Mouse (Mus musculus) right cerebral cortex, postnatal 25 days (tissue): ENCODE measurements around the gene Ccdc92.
A peak's percentile ranks its signal among the peaks of the same experiment; 100 is the strongest.

Source experiments
- DNase-seq: peaks from one replicate; pipeline ENCODE4 v3.0.0; 2022

Ccdc92 gene

GRCm38 (mm10) chr5:124862013-124862866 is at the start of gene Ccdc92, which contains the start of gene Zfp664:
Ccdc92 (minus strand) TSS chr5:124862424.
Zfp664 (plus strand) TSS chr5:124862691.
- peak; percentile 95 for DNase-seq

- peak; percentile 80 for DNase-seq
Observed at GRCm38 (mm10) chr5:124908860-124909259, 46.6 kb upstream of the Ccdc92 start.

DNA sequence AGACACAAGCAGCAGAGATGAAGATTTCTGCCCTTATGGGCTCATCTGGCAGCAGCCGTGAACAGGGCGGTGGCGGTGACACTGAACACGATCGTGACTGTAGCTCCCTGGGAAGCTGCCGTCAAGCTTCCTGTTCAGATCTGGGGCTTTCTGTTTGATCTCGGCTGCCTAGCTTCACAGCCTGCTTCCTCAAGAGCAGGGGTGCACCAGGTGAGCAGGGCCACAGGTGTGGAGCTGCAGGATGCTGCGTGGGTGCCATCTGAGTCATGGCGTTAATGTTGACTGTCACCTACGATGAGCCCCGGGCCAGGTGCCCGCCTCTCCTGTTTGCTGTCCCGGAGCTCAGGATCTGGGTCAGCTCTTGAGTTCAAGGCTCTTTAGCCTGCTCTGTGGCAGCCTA is 44.7 kb upstream of the Ccdc92 start:
- no peak for DNase-seq

GRCm38 (mm10) chr5:124903852-124904251 is 41.6 kb upstream of the Ccdc92 start:
- no peak for DNase-seq

- no peak for DNase-seq
Observed at GRCm38 (mm10) chr5:124902195-124902594, 40.0 kb upstream of the Ccdc92 start.

DNA sequence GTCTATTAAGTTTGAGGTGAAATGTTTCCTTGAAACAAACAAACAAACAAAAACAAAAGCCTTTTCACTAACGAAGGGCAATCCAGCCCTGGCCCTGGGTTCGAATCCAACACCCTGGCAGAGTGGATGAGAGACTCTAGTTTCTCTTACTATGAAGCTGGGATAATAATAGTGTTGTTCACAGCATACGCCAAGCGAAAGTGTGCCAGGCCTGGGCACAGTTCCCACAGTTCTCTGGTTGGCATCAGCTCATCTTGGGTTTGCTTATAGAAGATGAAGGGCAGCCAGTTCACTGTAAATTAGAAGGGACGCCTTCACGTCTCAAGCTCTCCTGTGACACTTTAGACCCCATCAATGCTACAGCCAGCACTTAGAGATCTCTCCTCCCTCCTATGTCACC is 39.5 kb upstream of the Ccdc92 start:
- peak; percentile 38 for DNase-seq

- no peak for DNase-seq
Observed at GRCm38 (mm10) chr5:124900738-124901490, 38.7 kb upstream of the Ccdc92 start.

DNA sequence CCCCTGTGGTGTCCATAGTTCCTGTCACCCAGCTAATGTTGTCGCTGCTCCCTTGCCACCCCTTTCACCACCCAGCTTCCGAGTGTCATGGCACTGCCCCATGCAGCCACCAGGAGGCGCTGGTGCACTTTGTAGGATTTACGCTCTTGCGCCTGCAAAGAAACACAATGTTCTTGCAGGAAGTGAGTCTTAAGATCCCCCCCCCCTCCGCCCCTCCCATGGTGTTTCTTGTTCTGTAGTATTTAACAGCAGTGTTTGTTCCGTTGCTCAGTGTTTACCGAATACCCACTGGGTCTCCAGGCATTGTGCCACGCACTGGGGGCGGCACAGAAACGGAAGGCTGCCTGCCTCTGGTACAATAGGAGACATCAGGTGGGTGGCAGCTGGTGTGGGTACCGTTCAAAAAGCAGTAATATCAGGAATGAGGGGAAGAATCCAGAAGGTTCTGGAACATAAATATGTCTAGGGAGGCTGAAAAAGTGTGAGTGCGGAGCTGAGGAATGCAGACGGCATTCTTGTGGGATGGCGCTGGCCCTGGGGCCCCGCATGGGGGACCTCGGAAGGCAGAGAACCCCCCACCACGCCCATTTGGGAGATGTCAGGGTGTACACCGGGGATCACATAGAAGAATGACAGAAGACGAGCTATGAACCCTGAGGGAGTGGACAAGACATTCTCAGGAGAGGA is 37.9 kb upstream of the Ccdc92 start:
- DNase-seq = peak; percentile 79

- no peak for DNase-seq
Observed at GRCm38 (mm10) chr5:124896135-124896534, 33.9 kb upstream of the Ccdc92 start.

DNA sequence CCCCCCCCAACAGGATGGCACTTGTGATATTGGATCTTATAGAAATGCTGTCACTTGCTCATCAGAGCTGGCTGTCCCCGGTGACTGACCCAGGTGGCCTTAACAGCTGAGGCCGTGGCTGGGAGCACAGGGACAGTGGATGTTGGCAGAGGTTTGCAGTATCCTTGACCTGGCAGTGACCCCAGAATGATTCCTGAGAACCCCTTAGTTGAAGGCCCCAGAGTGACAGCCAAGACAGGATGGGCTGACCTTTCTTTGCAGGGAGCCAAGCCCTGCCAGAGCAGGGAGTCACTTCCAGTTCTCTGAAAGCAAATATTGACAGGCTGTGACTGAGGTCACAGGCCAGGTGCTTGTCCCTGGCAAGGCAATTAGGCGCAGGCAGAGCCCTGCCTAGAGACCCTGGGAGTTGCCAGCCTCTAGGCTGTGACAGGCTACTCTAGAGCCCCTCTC is 29.7 kb upstream of the Ccdc92 start:
- DNase-seq = no peak

DNA sequence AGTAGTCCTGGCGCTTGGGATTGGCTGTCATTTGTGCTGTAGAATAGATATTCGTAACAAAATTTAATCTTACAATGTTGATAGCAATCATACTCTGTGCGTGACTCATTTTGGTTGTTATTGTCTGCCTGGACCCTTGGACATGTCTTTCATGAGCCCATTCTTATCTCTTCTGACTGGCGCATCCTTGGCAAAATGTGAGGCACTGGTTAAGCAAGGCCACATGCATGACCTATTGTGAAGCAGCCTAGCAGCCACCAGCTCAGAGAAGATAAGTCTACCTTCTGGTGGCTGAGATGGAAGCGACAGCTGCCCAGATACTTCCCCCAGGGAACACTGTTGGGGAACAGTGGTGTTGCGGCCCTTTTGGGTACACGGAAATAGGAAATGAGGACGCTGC is 26.4 kb upstream of the Ccdc92 start:
- DNase-seq = no peak

GRCm38 (mm10) chr5:124883877-124884276 is 21.7 kb upstream of the Ccdc92 start:
- peak; percentile 58 for DNase-seq

DNA sequence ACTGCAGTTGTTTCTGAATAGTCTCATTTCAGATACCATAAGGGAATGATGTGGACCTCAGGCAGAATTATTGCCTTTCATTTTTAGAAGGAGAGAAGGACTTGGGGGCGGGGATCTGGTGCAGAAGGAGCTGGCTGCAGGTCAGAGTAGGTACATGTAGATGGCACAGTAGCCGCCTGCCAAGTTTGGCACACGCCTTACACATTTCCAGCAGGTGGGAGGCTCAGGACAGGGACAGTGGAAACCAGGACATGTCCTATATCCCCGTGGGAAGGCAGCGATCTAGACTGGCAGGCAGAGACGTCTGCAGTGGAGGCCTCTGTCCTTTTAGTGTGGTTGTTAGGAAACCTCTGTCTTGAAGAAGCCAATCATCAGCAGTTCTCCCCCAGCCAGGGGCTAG is 17.6 kb upstream of the Ccdc92 start:
- no peak for DNase-seq

- DNase-seq = no peak
Observed at GRCm38 (mm10) chr5:124879251-124879650, 17.0 kb upstream of the Ccdc92 start.

- no peak for DNase-seq
Observed at GRCm38 (mm10) chr5:124873890-124874601, 11.8 kb upstream of the Ccdc92 start.

DNA sequence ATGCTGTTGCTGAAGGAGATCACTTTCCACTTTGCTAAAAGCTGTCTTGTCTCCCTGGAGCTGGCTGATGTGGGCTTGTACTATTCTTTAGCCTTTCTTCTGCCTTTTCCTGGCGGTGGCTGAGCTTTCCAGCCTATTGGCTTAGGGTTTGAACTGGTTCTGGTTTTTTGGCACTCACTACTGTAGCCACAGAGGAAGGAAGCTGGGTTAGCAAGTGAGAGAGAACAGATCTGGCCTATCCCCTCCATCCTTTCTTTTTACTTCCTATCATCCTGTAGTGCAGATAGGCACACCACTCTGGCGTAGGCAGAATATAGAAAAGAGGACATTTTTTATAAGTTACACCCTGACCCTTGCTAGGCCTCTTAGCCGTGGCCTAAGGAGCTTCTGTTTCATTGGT is 10.9 kb upstream of the Ccdc92 start:
- no peak for DNase-seq

DNA sequence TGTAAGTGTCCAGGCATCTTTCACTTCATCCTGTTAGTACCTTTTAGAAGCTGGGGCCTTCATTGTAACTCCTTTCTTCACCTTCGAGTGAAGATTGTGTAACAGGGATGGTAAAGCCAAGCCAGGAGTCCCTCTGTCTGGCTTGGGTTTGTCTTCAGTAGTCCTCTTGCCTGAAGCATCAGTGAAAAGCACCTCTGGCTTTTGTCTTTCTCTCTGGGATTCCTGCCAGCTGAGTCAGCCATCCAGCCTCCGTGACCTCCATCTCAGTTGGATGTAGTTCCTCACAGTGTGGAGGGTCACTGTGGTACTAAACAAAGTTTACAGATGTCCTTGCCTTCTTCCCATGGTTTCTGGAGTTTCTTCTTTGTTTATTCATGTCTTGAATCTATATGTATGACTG is 9.8 kb upstream of the Ccdc92 start:
- no peak for DNase-seq

DNA sequence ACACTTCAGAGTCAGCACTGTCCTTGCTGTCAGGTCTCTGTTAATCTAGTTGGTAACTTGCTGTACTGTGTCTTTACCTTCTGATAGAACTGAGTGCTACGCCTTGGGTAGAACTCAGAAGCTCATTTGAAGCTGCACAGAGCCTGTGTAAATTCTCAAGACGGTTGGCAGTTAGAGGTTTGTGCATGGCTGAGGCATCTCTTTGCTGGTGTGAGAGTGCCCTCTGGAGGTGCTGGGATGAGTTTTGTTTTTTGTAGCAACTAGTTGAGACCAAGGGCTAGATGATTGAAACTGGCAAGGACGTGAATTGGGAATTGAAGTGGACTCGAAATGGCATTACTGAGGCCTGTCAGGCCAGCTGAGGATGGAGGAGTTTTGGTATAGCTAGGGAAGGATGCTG is 6.8 kb upstream of the Ccdc92 start:
- peak; percentile 63 for DNase-seq

- peak; percentile 38 for DNase-seq
Observed at GRCm38 (mm10) chr5:124862871-124863741, 882 bp upstream of the Ccdc92 start.

DNA sequence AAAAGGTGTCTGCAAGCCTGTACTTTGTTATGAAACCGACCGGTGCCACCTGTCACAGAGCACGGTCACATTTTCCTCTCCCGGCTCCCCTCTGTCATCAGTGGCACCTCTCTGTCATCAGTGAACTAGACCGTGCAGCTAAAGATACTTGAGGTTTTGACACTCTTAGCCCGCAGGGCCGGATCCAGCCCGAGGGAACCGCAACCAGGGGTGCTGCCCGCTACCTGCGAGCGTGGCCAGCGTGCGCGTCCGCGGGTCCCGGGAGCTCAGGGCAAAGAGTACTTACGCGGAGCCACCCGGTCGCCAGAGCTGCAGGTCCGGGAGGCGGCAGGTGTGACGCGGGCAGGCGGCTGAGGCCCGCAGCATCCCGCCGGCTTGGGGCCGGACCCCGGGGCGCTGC is 761 bp downstream of the Ccdc92 start:
- peak; percentile 47 for DNase-seq

GRCm38 (mm10) chr5:124860013-124860412 is 2.2 kb downstream of the Ccdc92 start:
- no peak for DNase-seq

GRCm38 (mm10) chr5:124854202-124854601 is 8.0 kb downstream of the Ccdc92 start:
- no peak for DNase-seq
